Mouse (Mus musculus) midbrain, embryonic 14.5 days (tissue): ENCODE measurements at regions not wholly inside any gene's neighbourhood (a gene's known extent, or its start where the extent isn't known, plus 50 kb on each side); places are given as distances from the start of the nearest gene placed in this dataset.

Experiments used
- ATAC-seq: fragments of 200-750 bp; cut with Nextera tagmentation; 2 replicates; pipeline ENCODE4 v1.8.0; 2017; ENCODE audit warnings: moderate number of reproducible peaks, moderate library complexity; ENCODE audit not compliant: low FRiP score, low TSS enrichment
- DNase-seq: peaks from one replicate; pipeline ENCODE4 v3.0.0-alpha.2; 2015
- H3K27ac ChIP-seq: fragments of 300-500 bp; sonication (generic); replicated peaks from 2 replicates; pipeline ENCODE4 v1.5.1; 2014; ENCODE audit warnings: mild to moderate bottlenecking, low read depth, low read length, moderate library complexity
- H3K27me3 ChIP-seq: fragments of 300-500 bp; sonication (generic); 2 replicates; pipeline ENCODE4 v1.6.1; 2014; ENCODE audit warnings: low read length, control low read depth, mixed read lengths; ENCODE audit not compliant: control insufficient read depth, insufficient read depth
- H3K36me3 ChIP-seq: fragments of 300-500 bp; sonication (generic); 2 replicates; pipeline ENCODE4 v1.6.1; 2014; ENCODE audit warnings: low read length, control low read depth; ENCODE audit not compliant: control insufficient read depth, insufficient read depth
- H3K4me1 ChIP-seq: fragments of 300-500 bp; sonication (generic); 2 replicates; pipeline ENCODE4 v1.6.1; 2014; ENCODE audit warnings: mild to moderate bottlenecking, antibody characterized with exemption, low read length, control low read depth; ENCODE audit not compliant: control insufficient read depth, insufficient read depth
- H3K4me2 ChIP-seq: fragments of 300-500 bp; sonication (generic); 2 replicates; pipeline ENCODE4 v1.6.1; 2014; ENCODE audit warnings: mild to moderate bottlenecking, low read length, moderate library complexity
- H3K4me3 ChIP-seq: fragments of 300-500 bp; sonication (generic); replicated peaks from 2 replicates; pipeline ENCODE4 v1.5.1; 2014; ENCODE audit warnings: low read depth, low read length
- H3K9ac ChIP-seq: fragments of 300-500 bp; sonication (generic); replicated peaks from 2 replicates; pipeline ENCODE4 v1.6.1; 2014; ENCODE audit warnings: mild to moderate bottlenecking, low read length, moderate library complexity
- H3K9me3 ChIP-seq: fragments of 300-500 bp; sonication (generic); 2 replicates; pipeline ENCODE4 v1.6.1; 2016; ENCODE audit warnings: low read length, control low read depth, mixed read lengths; ENCODE audit not compliant: control insufficient read depth
- WGBS: fragments of 180-500 bp; shearing (Covaris S2); extraction: QIAGEN DNeasy Blood & Tissue Kit; methylation state at CpG from one replicate; pipeline ENCODE4 v1.1.7; 2014; 5-methylcytosine and 5-hydroxymethylcytosine counted together

GRCm38 (mm10) chr1:137378072-137378985 is 418.1 kb upstream of the Nr5a2 start:
- Histone ChIP-seq H3K9me3 (no peaks in the 10 kb centered on the region), H3K4me3 (no peak overlapping the region), H3K27me3 (no peaks in the 10 kb centered on the region), H3K9ac (no peak overlapping the region; the same call in 1 of the 2 replicates), H3K4me2 (peak overlapping the region; percentile 37), H3K36me3 (no peaks in the 10 kb centered on the region), H3K27ac (peak overlapping the region; percentile 52), H3K4me1 (peaks cover 13% of the 10 kb centered on the region)
- ATAC-seq (peak; percentile 72; the same call in 1 of the 2 replicates), DNase-seq (peak; percentile 83)
- 4% methylated on average over 6 of the region's 6 CpGs for WGBS

DNA sequence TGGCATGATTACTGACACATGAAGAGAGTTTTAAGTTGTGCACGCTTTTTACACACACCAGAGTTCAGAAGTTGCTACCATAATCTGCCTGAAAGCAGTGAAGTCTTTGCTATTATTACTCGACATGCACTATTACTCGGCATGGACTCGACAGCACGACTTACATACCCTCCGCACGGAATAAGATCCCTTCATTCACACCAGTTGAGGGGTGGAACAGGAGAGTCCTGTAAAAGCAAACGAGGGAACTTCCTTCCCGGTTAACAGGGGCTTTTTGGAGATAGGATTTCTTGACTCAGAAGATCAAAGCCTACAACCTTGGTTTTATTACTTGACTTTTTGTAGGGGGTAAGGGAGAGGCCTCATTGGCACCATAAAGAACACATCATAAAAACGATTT is 416.4 kb upstream of the Nr5a2 start:
- Histone ChIP-seq H3K9ac (no peak overlapping the region), H3K4me1 (peaks cover 13% of the 10 kb centered on the region), H3K36me3 (no peaks in the 10 kb centered on the region), H3K9me3 (no peaks in the 10 kb centered on the region), H3K27ac (no peak overlapping the region), H3K4me3 (no peak overlapping the region), H3K4me2 (no peak overlapping the region), H3K27me3 (no peaks in the 10 kb centered on the region)
- no peak for ATAC-seq
- DNase-seq = no peak
- 86% methylated on average over 10 of the region's 10 CpGs for whole genome bisulfite sequencing

DNA sequence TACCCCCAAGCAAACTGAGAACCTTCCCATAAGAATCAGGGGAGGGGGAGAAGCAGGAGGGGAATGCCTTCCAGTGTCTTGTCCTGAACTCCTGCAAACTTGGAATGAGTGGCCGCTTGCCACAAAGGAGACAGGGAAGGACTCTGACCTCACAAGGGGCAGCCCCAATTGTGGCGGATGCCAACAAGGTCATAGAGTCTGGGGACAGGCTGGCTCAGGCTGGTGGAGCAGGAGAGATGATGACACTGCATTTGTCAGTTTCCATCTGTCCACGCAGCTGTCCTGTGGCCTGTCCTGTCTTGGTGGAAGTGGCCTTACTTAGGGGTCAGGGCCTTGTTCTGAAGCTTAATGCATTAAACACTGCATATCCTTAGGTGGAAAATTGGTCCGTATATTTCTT is 414.4 kb upstream of the Nr5a2 start:
- DNase-seq (no peak), ATAC-seq (no peak)
- Histone ChIP-seq H3K4me1 (peaks cover 13% of the 10 kb centered on the region), H3K4me3 (no peak overlapping the region), H3K36me3 (no peaks in the 10 kb centered on the region), H3K9me3 (no peaks in the 10 kb centered on the region), H3K27ac (peak overlapping the region; percentile 42; the same call in 1 of the 2 replicates), H3K9ac (no peak overlapping the region), H3K4me2 (no peak overlapping the region), H3K27me3 (no peaks in the 10 kb centered on the region)
- 54% methylated on average over 4 of the region's 4 CpGs for WGBS

DNA sequence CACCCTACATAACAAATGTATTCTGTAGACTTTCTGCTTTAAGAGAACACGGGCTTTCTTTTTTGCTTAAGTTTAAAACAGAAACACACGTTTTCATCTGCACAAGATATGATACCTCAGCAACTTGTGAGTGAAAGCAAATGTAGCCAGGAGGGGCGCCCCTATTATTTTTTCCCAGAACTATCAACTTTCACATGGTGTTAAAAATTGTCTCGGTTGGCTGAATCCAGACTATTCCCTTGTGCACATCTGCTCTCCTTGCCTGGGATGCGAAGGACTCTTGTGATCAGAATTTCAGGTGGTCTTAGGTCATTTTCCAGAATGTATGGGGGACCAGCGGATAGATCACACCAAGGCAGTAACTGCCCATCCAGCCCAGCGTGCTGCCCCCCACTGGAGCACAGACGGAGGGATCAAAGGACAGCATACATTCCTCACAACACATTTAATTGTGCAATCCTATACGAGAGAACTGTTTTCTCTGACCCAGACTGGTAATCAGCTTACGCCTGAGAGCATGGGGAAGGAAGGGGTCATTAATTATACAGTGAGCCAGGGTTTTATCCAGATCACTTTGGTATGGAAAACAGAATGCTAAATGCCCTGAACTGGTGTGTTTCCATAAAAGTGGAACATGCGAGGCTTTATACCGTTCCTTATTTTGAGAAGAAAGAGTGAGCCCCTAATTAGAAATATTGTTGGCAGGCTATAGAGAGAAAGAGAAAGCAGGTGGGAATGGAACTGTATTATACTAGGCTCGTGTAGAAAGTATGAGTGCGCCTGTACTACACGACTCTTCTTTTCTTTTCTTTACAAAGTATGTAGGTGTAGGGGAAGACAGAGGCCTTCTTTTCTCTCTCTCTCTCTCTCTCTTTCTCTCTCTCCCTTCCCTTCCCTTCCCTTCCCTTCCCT is 413.5 kb upstream of the Nr5a2 start:
- Histone ChIP-seq H3K27ac (0 out of 2 replicates have a peak overlapping the region, but pooled peaks have one; percentile 10), H3K4me3 (no peak overlapping the region), H3K4me2 (no peak overlapping the region), H3K36me3 (no peaks in the 10 kb centered on the region), H3K9ac (no peak overlapping the region), H3K9me3 (no peaks in the 10 kb centered on the region), H3K4me1 (peaks cover 10% of the 10 kb centered on the region), H3K27me3 (no peaks in the 10 kb centered on the region)
- DNase-seq (peak; percentile 44), ATAC-seq (peak; percentile 59; the same call in 1 of the 2 replicates)
- 35% methylated on average over 15 of the region's 15 CpGs for WGBS

- no peak for DNase-seq
- Histone ChIP-seq H3K9ac (no peak overlapping the region), H3K27me3 (no peaks in the 10 kb centered on the region), H3K27ac (no peak overlapping the region), H3K9me3 (no peaks in the 10 kb centered on the region), H3K4me2 (no peak overlapping the region), H3K4me3 (no peak overlapping the region), H3K4me1 (peaks cover 5% of the 10 kb centered on the region), H3K36me3 (no peaks in the 10 kb centered on the region)
- 94% methylated on average over 3 of the region's 3 CpGs for WGBS
- ATAC-seq = no peak
These were observed 412.0 kb upstream of the Nr5a2 start for GRCm38 (mm10) chr1:137372236-137372635.

DNA sequence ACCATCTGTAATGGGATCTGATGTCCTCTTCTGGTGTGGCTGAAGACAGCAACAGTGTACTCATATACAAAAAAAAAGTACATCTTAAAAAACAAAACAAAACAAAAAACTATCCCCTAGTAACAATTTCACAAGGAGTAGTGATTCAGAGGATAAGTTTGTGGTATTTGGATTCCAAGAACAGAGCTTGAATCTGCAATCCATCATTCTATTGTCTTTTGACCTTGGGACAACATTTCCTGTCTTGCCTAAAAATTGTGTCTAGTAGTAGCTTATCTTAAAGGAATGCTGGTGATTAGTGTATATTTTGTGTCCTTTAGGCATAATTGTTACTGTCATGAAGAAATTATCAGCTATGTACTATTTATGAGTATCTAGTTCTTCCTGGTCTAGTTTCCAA is 404.1 kb upstream of the Nr5a2 start:
- Histone ChIP-seq H3K27ac (no peak overlapping the region), H3K9ac (no peak overlapping the region), H3K4me1 (no peaks in the 10 kb centered on the region), H3K27me3 (no peaks in the 10 kb centered on the region), H3K9me3 (no peaks in the 10 kb centered on the region), H3K36me3 (no peaks in the 10 kb centered on the region), H3K4me2 (no peak overlapping the region), H3K4me3 (no peak overlapping the region)
- DNase-seq (no peak), ATAC-seq (no peak)

GRCm38 (mm10) chr1:137363969-137364368 is 403.7 kb upstream of the Nr5a2 start:
- DNase-seq (no peak), ATAC-seq (no peak)
- H3K27me3 ChIP-seq = no peaks in the 10 kb centered on the region
- H3K36me3 ChIP-seq = no peaks in the 10 kb centered on the region
- H3K4me3 ChIP-seq = no peak overlapping the region
- WGBS = 96% methylated on average over 2 of the region's 2 CpGs
- no peaks in the 10 kb centered on the region for H3K4me1 ChIP-seq
- no peak overlapping the region for H3K9ac ChIP-seq
- H3K27ac ChIP-seq = no peak overlapping the region
- no peaks in the 10 kb centered on the region for H3K9me3 ChIP-seq
- H3K4me2 ChIP-seq = no peak overlapping the region

- Histone ChIP-seq H3K4me2 (no peak overlapping the region), H3K36me3 (no peaks in the 10 kb centered on the region), H3K27me3 (no peaks in the 10 kb centered on the region), H3K4me3 (no peak overlapping the region), H3K9ac (no peak overlapping the region), H3K9me3 (no peaks in the 10 kb centered on the region), H3K27ac (no peak overlapping the region), H3K4me1 (no peaks in the 10 kb centered on the region)
- no peak for DNase-seq
- ATAC-seq = no peak
- 76% methylated on average over 1 of the region's 1 CpGs for WGBS
These were observed 403.3 kb upstream of the Nr5a2 start for GRCm38 (mm10) chr1:137363561-137363960.
